Comparison of ENCODE assay signal across 9 mouse cellular contexts in the genomic region with DNA sequence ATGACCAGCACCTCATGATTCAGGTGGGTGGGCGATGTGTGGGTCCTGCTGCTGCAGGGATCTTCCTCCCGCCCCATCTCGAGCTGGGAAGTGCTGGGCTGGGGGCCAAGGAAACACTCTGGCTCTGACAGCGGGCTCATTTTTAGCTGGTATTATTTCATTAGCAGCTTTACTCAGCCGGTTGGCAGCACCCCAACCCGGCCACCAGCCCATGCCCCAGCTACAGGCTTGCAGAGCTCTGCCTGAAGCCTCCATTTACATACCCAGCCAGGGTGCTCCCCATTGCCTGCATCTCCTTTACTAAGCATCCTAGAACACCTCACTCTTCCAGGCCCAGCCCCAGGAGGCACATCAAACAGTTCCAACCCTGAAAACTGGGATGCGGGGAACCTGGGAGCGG. TPM values are rescaled to one million over a fixed set of nuclear protein-coding genes. Genes with fewer than 3 reads are reported as not detected.
A peak's percentile ranks its signal among the peaks of the same experiment; 100 is the strongest.
DNase-seq lines count a peak whose midpoint lies in the region; ATAC-seq and TF ChIP-seq lines count a peak whose summit lies in the region.
"Had no signal": no experiment of that assay in that cellular context is flagged by ENCODE, and none has a peak within 500 bp of the region (broad histone marks: within the 10 kb centered on the region; RNA-seq: fewer than 3 reads in every experiment).

No protein-coding gene starts in this region.

- ATAC-seq in frontal cortex, adult (ENCODE audit: low TSS enrichment) = peak; percentile 55; the same call in 1 of the 2 replicates

- intact Hi-C loops in gastrocnemius, postnatal 14 days (cut with DNase I; ENCODE audit: low total_unique reads) = loop anchor here (5.0 kb wide), 1 partner anchor 145 kb away; no protein-coding TSS in a partner anchor
- intact Hi-C loops in left cerebral cortex, postnatal 10 days (cut with DNase I) = no loop called here

- TF ChIP-seq CTCF in brain, embryonic 14.5 days (IDR thresholded peaks at IDR 0.05; ENCODE audit: borderline replicate concordance, extremely low read depth, insufficient read depth, insufficient read length) = no peak

- no peak for TF ChIP-seq POLR2A in brain, embryonic 14.5 days (IDR thresholded peaks at IDR 0.05; ENCODE audit: borderline replicate concordance, extremely low read depth, insufficient read depth, insufficient read length, poor library complexity, severe bottlenecking)

- peak; percentile 30 for DNase-seq in gastrocnemius, postnatal 14 days
- DNase-seq in gastrocnemius, postnatal 10 days = no peak
- peak; percentile 89 for DNase-seq in brain, embryonic 14.5 days (ENCODE audit: low read depth)
- DNase-seq in left cerebral cortex, postnatal 10 days (ENCODE audit: extremely low spot score in 1 of 2, low spot score in 2 of 2) = peak; percentile 56 to 59
- DNase-seq in thymus, postnatal 25 days = no peak
- DNase-seq in kidney, adult 18-20 months = no peak
- DNase-seq in thymus, postnatal 4 days = no peak
- DNase-seq: liver, embryonic 13.5 days had no signal

RNA-seq across cellular contexts. Expression of gene Slco4a1, which starts 29.0 kb away (rescaled TPM):
- under 1 TPM; 0.23 to 0.24 TPM for total RNA-seq in gastrocnemius, postnatal 14 days (2021)
- under 1 TPM; 0.28 to 0.41 TPM for total RNA-seq in gastrocnemius, postnatal 10 days (2021)
- polyA plus RNA-seq in brain, embryonic 14.5 days (2012; rRNA removed) = 2.1 and 2.7 TPM in 2 replicates
- total RNA-seq in left cerebral cortex, postnatal 10 days (2021) = 1 to 10 TPM; 1.5 TPM

Comparison
In these comparisons a context has a peak if more than half of its experiments do, and no peak if none do; other contexts are left out.
1. DNase-seq: peak in gastrocnemius, postnatal 14 days (single experiment), brain, embryonic 14.5 days (single experiment) and left cerebral cortex, postnatal 10 days (2 of 2); none in gastrocnemius, postnatal 10 days (single experiment), thymus, postnatal 25 days (single experiment), kidney, adult 18-20 months (single experiment) and thymus, postnatal 4 days (single experiment).